Mouse (Mus musculus): ENCODE measurements around the gene Cer1.
A peak's percentile ranks its signal among the peaks of the same experiment; 100 is the strongest.

Gene Cer1

GRCm38 (mm10) chr4:82874791-82875190, 10.2 kb downstream of the Cer1 start:
- DNase-seq (ENCODE audit: low spot score in 2 of 2), result no peak

DNA sequence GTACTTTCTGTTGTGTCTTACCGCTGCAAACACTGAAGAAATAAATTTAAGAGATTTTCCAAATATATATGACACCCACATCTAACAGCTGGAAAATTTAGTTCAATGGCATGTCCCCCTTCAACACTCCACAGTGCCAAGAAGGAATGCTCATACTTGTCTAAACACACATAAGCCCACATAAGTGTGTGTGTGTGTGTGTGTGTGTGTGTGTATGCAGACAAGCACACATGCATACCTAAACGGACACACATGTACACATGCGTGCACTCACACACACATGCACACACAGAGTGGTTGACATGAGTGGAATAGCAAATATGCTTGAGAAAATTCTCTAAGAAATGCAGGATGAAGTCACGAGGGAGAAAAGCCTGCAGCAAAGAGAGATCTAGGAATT, 12.4 kb downstream of the Cer1 start:
- DNase-seq (ENCODE audit: low spot score in 2 of 2), result no peak

- no peak for DNase-seq (ENCODE audit: low spot score in 2 of 2)
Observed at GRCm38 (mm10) chr4:82872121-82872520, 12.8 kb downstream of the Cer1 start.

DNA sequence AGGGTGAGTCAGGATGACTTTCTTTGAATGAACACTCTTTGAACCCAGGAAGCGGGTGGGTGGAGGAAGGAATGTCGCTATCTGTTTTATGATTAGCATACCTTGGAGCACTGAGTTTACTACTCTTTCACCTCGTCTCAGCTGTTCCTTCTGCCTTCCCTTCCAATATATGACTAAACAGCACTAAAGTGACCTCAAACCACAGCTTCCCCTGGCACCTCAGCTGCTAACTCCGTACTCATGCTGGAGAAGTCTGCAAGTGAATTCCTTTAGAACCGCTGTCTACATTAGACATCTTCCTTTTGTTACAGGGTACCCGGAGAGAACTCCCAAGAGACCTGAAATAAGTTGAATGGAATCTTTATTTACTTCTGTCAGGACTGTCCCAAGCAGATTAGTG, 14.0 kb downstream of the Cer1 start:
- DNase-seq (ENCODE audit: low spot score in 2 of 2), result no peak

DNA sequence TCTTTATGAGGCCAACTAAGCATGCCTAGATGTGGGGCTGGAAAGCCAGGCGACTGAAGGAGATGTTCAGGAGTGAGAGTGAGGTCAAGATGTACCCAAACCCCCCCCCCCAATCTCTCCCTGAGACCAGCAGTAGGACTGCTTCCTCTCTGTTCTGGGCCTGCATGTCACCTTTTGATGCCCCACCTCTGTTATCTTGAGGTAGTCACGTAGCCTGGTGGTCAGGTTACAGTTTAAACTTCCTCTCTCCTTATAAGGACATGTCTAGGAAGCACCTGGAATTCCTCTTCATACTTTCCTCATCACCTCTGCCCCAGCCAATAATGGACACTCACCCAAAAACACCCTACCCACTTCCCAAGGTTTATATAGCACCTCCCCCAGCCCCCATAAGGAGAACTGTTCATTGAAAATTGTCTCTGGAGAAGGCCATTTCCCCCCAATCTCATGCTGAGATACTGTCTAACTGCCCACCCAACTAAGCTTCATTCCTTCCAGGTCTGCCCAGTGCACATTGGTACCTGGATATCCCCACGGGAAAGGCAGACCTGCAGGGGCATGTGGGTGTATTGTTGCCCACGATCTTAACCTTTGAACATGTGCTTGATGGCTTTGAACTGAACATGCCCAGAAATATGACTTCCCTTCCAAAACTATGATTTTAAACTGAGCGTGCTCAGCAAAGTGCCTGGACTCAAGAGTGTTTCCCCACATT, 17.1 kb downstream of the Cer1 start:
- DNase-seq (ENCODE audit: low spot score in 2 of 2), result no peak

DNA sequence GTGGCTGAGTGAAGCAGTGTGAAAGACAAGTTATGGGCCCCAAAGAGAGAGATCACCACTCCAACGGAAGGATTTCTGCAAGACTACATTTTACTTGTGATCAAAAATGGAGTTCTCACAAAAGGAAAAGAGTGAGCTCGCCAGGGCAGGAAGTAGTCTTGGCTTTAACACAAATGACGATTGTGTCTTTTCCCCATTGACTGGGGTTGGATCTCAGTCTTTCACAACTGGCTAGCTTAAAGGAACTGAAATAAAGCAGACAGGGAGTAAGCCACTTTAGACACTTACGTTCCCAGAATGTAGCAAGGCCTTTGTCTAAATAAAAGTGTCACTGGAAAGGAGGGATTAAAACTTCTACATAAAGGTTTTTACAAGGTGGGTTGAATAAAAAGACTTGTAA, 17.8 kb downstream of the Cer1 start:
- no peak for DNase-seq (ENCODE audit: low spot score in 2 of 2)

- no peak for DNase-seq (ENCODE audit: low spot score in 2 of 2)
Observed at GRCm38 (mm10) chr4:82864974-82865699, 19.8 kb downstream of the Cer1 start.

GRCm38 (mm10) chr4:82863316-82863715, 21.6 kb downstream of the Cer1 start:
- DNase-seq (ENCODE audit: low spot score in 2 of 2), result no peak

DNA sequence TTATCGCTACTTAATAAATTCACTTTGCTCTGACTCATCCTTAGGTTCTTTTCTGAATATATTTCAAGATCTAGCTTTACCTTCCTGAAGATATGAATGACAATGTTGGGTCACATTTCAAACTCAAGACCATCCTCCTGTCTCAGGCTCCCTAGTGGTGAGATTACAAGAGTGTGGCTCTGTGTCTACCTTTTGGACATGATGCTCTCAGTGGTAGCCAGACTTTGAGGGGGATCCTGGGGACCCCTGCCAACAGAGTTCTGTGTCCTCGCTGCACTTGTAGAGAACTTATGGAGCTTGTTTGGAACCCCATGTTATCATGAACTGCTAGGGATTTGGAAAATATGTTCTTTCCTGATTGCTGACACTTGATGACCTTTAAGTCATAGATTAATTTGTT, 23.5 kb downstream of the Cer1 start:
- DNase-seq (ENCODE audit: low spot score in 2 of 2), result no peak

DNA sequence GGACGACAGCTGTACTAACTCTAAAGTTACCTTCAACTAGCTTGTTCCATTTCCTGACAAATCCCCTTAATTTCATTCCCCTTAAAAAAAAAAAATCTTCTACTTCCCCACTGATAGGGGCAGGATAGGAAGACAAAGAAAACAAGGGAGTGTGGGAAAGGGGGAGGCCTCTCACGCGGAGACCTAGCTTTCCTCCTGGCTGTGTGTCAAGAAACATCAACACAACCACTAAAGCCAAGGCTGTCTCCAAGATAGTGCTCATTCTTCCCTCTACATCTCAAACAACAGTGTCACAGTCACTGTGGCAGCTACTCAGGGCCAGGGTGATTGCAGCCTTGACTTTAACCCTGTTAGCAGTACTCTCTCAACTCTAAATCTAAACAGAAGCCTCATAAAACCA, 24.4 kb downstream of the Cer1 start:
- no peak for DNase-seq (ENCODE audit: low spot score in 2 of 2)

DNA sequence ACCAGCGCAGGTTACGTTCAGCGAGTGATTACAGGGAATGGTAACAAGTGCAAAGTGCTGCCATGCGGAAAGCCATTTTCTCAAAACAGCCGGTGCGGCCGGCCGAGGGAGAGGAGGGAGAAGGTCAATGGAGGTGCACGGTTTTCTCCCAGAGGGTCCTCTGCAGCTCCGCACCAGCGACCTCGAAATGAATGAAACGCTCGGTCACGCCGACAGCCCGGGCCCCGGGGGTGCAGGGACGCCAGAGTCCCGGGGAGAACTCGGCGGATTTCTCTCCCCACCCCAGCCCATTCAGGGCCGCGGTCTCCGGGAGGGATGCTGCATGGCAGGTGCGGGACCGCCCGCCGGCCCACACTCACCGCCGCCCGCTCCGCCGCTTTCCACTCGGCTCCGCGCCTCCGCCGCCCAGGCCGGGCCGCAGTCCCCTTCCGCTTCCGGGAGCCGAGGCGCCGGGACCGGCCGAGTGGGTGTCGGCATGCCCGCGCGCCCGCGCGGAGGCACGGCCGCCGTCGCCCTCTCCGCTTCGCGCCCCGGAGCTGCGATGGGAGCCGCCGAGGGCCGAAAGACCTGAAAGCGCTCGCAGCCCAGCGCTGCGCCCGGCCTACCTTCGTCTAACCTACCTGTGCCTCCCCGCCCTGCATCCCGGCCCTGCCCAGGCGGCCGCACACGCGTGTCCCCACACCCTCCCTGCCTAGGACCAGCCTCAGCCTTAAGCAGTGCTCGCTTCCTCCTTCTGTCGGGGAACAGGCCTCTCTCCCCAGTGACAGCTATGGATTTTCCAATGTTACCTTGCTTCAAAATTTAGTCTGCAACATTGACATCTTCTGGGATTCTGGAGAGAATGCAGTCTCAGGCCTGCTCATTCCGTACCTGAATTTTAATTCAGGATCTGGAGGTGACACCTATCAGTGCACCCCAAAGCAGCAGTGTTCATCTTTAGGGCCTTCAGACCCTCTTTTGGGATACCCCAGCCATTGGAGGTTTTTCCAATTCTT, 25.5 kb downstream of the Cer1 start, which contains the start of gene Zdhhc21:
Zdhhc21 (minus strand) TSS at position 828 of the 995 bp plus-strand sequence.
- DNase-seq (ENCODE audit: low spot score in 2 of 2), result peak; percentile 44 to 79

GRCm38 (mm10) chr4:82858431-82859010, 26.4 kb downstream of the Cer1 start:
- DNase-seq (ENCODE audit: low spot score in 2 of 2), result no peak

- no peak for DNase-seq (ENCODE audit: low spot score in 2 of 2)
Observed at GRCm38 (mm10) chr4:82856986-82857385, 28.0 kb downstream of the Cer1 start.

DNA sequence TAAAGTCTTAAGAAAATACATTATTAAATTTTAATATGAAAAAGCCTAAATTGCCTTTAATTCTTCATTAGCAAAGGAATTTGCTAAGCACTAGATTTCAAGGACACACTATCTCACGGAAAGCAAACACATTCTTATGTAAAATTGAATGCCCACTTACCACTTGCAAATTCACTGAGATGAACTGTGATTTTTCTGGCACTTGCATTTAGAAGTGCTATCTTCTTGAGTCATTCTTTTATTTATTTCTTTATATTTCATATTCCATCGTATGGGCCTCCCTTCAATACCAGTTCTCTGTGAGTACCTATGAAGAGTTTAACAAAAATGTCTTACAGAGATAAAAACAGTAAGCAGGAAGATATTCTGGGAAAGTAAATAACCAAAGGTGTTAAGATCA, 31.1 kb downstream of the Cer1 start:
- DNase-seq (ENCODE audit: low spot score in 2 of 2), result no peak

- DNase-seq (ENCODE audit: low spot score in 2 of 2), result no peak
Observed at GRCm38 (mm10) chr4:82848552-82849234, 36.3 kb downstream of the Cer1 start.

- DNase-seq (ENCODE audit: low spot score in 2 of 2), result no peak
Observed at GRCm38 (mm10) chr4:82837526-82838240, 47.3 kb downstream of the Cer1 start.

Measured in left cerebral cortex, adult 9 months (tissue).